Mouse (Mus musculus) MEL (cell line): ENCODE data around the gene Pygo2. TPM values are rescaled to one million over a fixed set of nuclear protein-coding genes. Genes with fewer than 3 reads are reported as not detected.

Experiments
- DNase-seq: peaks from one replicate; pipeline ENCODE4 v3.0.0; 2011; ENCODE audit warnings: low read depth, low spot score
- H3K27ac ChIP-seq: 2 replicates; pipeline ENCODE4 v1.5.1; 2012; ENCODE audit warnings: low read depth, mild to moderate bottlenecking, control low read depth, low read length, moderate library complexity; ENCODE audit not compliant: control insufficient read depth
- H3K27me3 ChIP-seq, 2 experiments: fragments of 150-350 bp in 1 of 2; sonication (generic) in 1 of 2; 2 replicates each; pipeline ENCODE4 v1.6.1; 2012; ENCODE audit warnings: low read length in 2 of 2, mild to moderate bottlenecking in 2 of 2, improper control_type of control experiment in 1 of 2, moderate library complexity in 1 of 2; ENCODE audit not compliant: insufficient read depth in 2 of 2, control insufficient read depth in 1 of 2
- H3K36me3 ChIP-seq, 2 experiments: 2 replicates each; pipeline ENCODE4 v1.6.1; 2012 to 2014; ENCODE audit warnings: low read length in 2 of 2, improper control_type of control experiment in 1 of 2, inconsistent platforms in 1 of 2, mild to moderate bottlenecking in 1 of 2; ENCODE audit not compliant: insufficient read depth in 2 of 2, control insufficient read depth in 1 of 2
- H3K4me1 ChIP-seq, 2 experiments: fragments of 150-350 bp in 1 of 2; sonication (generic) in 1 of 2; 2 replicates each; pipeline ENCODE4 v1.6.1; 2012; ENCODE audit warnings: low read length in 2 of 2, improper control_type of control experiment in 1 of 2, mild to moderate bottlenecking in 1 of 2; ENCODE audit not compliant: insufficient read depth in 2 of 2, control insufficient read depth in 1 of 2
- H3K4me3 ChIP-seq, 2 experiments: fragments of 150-350 bp in 1 of 2; sonication (generic) in 1 of 2; 2 replicates each; pipeline ENCODE4 v1.5.1; 2012; ENCODE audit warnings: low read depth in 2 of 2, low read length in 2 of 2, mild to moderate bottlenecking in 2 of 2, moderate library complexity in 2 of 2, control low read depth in 1 of 2, improper control_type of control experiment in 1 of 2; ENCODE audit not compliant: control insufficient read depth in 1 of 2, insufficient read depth in 1 of 2
- H3K79me2 ChIP-seq: 2 replicates; pipeline ENCODE4 v1.6.1; 2012; ENCODE audit warnings: mild to moderate bottlenecking, low read length, moderate library complexity; ENCODE audit not compliant: control insufficient read depth, poor library complexity, insufficient read depth
- H3K9ac ChIP-seq: 2 replicates; pipeline ENCODE4 v1.6.1; 2012; ENCODE audit warnings: low read depth, mild to moderate bottlenecking, control low read depth, low read length, moderate library complexity; ENCODE audit not compliant: control insufficient read depth, poor library complexity, severe bottlenecking
- H3K9me3 ChIP-seq: fragments of 150-350 bp; sonication (generic); replicated peaks from 2 replicates; pipeline ENCODE4 v1.6.1; 2012; ENCODE audit warnings: mild to moderate bottlenecking, low read length, improper control_type of control experiment, moderate library complexity; ENCODE audit not compliant: insufficient read depth
- BHLHE40 ChIP-seq: IDR thresholded peaks from 2 replicates; pipeline ENCODE4 v1.6.1; 2012; ENCODE audit warnings: low read depth, mild to moderate bottlenecking, inconsistent platforms, low read length, improper control_type of control experiment, borderline replicate concordance
- ELF1 ChIP-seq: IDR thresholded peaks from 2 replicates; pipeline ENCODE4 v1.6.1; 2014; ENCODE audit warnings: low read depth, mild to moderate bottlenecking, inconsistent platforms, low read length, improper control_type of control experiment, moderate library complexity
- HCFC1 ChIP-seq: IDR thresholded peaks from 2 replicates; pipeline ENCODE4 v1.6.1; 2012; ENCODE audit warnings: low read depth, mild to moderate bottlenecking, inconsistent platforms, low read length, improper control_type of control experiment, moderate library complexity
- JUND ChIP-seq: IDR thresholded peaks from 2 replicates; pipeline ENCODE4 v1.6.1; 2011; ENCODE audit warnings: low read depth, mild to moderate bottlenecking, improper control_type of control experiment, low read length
- MYB ChIP-seq: IDR thresholded peaks from 2 replicates; pipeline ENCODE4 v1.6.1; 2011; ENCODE audit warnings: mild to moderate bottlenecking, low read depth, low read length, improper control_type of control experiment
- MYC ChIP-seq: IDR thresholded peaks from 2 replicates; pipeline ENCODE4 v1.6.1; 2011; ENCODE audit warnings: low read depth, mild to moderate bottlenecking, low read length, improper control_type of control experiment, moderate library complexity
- NRF1 ChIP-seq: IDR thresholded peaks from 2 replicates; pipeline ENCODE4 v1.6.1; 2014; ENCODE audit warnings: low read depth, mild to moderate bottlenecking, inconsistent platforms, low read length, improper control_type of control experiment, moderate library complexity; ENCODE audit not compliant: poor library complexity, insufficient read depth, severe bottlenecking
- POLR2AphosphoS5 ChIP-seq: IDR thresholded peaks from 2 replicates; pipeline ENCODE4 v1.6.1; 2012; ENCODE audit warnings: low read depth, borderline replicate concordance, mild to moderate bottlenecking, inconsistent platforms, low read length, moderate library complexity, mixed read lengths
- SMC3 ChIP-seq: IDR thresholded peaks from 2 replicates; pipeline ENCODE4 v1.6.1; 2011; ENCODE audit warnings: low read depth, low read length, improper control_type of control experiment
- USF1 ChIP-seq: IDR thresholded peaks from 2 replicates; pipeline ENCODE4 v1.6.1; 2014; ENCODE audit warnings: low read depth, mild to moderate bottlenecking, inconsistent platforms, low read length, improper control_type of control experiment, moderate library complexity
- USF2 ChIP-seq, 2 experiments: IDR thresholded peaks; 2 replicates each; pipeline ENCODE4 v1.6.1; 2011 to 2012; ENCODE audit warnings: improper control_type of control experiment in 2 of 2, low read length in 2 of 2, borderline replicate concordance in 1 of 2, inconsistent platforms in 1 of 2, low read depth in 1 of 2, mild to moderate bottlenecking in 1 of 2; ENCODE audit not compliant: insufficient read depth in 1 of 2
- ZNF384 ChIP-seq: IDR thresholded peaks from 2 replicates; pipeline ENCODE4 v1.6.1; 2012; ENCODE audit warnings: low read depth, mild to moderate bottlenecking, inconsistent platforms, low read length, improper control_type of control experiment
- polyA plus RNA-seq, 2 experiments: library from polyadenylated mRNA; stranded (reverse) in 1 of 2; unstranded in 1 of 2; fragments of >175 nt in 1 of 2; fragments of >200 nt in 1 of 2; gene quantifications; 2 replicates each; pipeline versions ENCODE4 v1.2.1 to v1.2.4; 2012; ENCODE audit warnings: low replicate concordance in 2 of 2, low read depth in 1 of 2; ENCODE audit not compliant: insufficient read length in 2 of 2, insufficient read depth in 1 of 2, missing spikeins in 1 of 2
- total RNA-seq: library from RNA; depleted of rRNA; stranded (reverse); fragments of 300-350 nt; gene quantifications from 2 replicates; pipeline ENCODE4 v1.2.3, GENCODE M21; 2012

Pygo2 gene
- total and polyA plus RNA-seq, 3 experiments = 50.3 to 61.1 TPM; not detected in 1

- no peak for TF ChIP-seq MYC
- TF ChIP-seq USF1 = no peak
Measured at GRCm38 (mm10) chr3:89451916-89452315, 21.9 kb downstream of the Pygo2 start (continued).

- Histone ChIP-seq H3K36me3 (peaks cover 0 to 10% of the 10 kb centered on the region in 2 experiments; a peak in 2 of 4 replicates), H3K4me3 (no peak within 1 kb of the TSS), H3K79me2 (peaks cover 4% of the 10 kb centered on the region; the same call in 1 of the 2 replicates)
- no peak for TF ChIP-seq MYB
- no peak for TF ChIP-seq NRF1
- TF ChIP-seq HCFC1 = no peak
- TF ChIP-seq, all 39 proteins: peak for 0
- H3K27me3 ChIP-seq = no peaks in the 10 kb centered on the region
- no peaks in the 10 kb centered on the region for H3K9me3 ChIP-seq
- no peak within 1 kb of the TSS for H3K9ac ChIP-seq
- H3K27ac ChIP-seq = no peak within 1 kb of the TSS
- H3K4me1 ChIP-seq = peaks cover 11 to 14% of the 10 kb centered on the region in 2 experiments
- no peak for DNase-seq
Measured at GRCm38 (mm10) chr3:89454401-89455177, 24.6 kb downstream of the Pygo2 start, which contains the start of gene Pmvk. Pmvk (plus strand) TSS chr3:89454541.

DNA sequence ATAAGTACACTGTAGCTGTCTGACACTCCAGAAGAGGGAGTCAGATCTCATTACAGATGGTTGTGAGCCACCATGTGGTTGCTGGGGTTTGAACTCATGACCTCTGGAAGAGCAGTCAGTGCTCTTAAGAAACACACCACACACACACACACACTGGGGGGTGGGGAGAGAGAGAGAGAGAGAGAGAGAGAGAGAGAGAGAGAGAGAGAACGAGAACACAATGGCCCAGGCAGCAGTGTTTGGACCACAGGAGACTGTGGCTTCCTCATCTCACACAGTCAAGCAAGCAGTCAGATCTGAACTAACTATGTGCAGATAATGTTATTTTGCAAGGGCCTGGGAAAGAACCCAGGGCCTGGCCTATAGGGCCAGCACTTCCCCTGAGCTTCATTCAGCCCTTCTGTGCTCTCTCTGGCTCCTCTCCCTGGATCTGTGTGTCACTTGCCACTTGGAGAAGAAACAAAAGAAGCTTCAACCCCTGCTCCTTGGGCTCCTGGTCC, 25.8 kb downstream of the Pygo2 start:
- peak; percentile 64 for DNase-seq
- peaks cover 0 to 10% of the 10 kb centered on the region in 2 experiments; a peak in 2 of 4 replicates for H3K36me3 ChIP-seq

More for the DNA sequence above, 25.8 kb downstream of the Pygo2 start:
- peaks cover 4% of the 10 kb centered on the region; the same call in 1 of the 2 replicates for H3K79me2 ChIP-seq
- peaks cover 11 to 20% of the 10 kb centered on the region in 2 experiments for H3K4me1 ChIP-seq
- no peaks in the 10 kb centered on the region for H3K27me3 ChIP-seq
- no peaks in the 10 kb centered on the region for H3K9me3 ChIP-seq
- no peak overlapping the region for H3K4me3 ChIP-seq
- H3K27ac ChIP-seq = no peak overlapping the region
- H3K9ac ChIP-seq = peak overlapping the region; percentile 18; the same call in 1 of the 2 replicates
- TF ChIP-seq ZNF384 (0 out of 2 replicates have a peak, but pooled peaks have one; percentile 28), USF1 (no peak), USF2 (IDR thresholded peaks at IDR 0.05; ENCODE audit: borderline replicate concordance in 1 of 2, insufficient read depth in 1 of 2, low read depth in 1 of 2, low read length in 2 of 2) (no peak), ELF1 (no peak), HCFC1 (no peak), BHLHE40 (no peak), SMC3 (no peak), JUND (peak; percentile 78; the same call in 1 of the 2 replicates), POLR2AphosphoS5 (no peak)
- TF ChIP-seq, all 39 proteins: peak for 2
